Mouse (Mus musculus): ENCODE results near the gene Scn1b.

The Scn1b gene

GRCm38 (mm10) chr7:31116721-31117145 is 10.1 kb downstream of the Scn1b start:
- no peak for DNase-seq (ENCODE audit: low read depth, low spot score)

GRCm38 (mm10) chr7:31115587-31116043 is 11.2 kb downstream of the Scn1b start:
- DNase-seq (ENCODE audit: low read depth, low spot score): no peak

- no peak for DNase-seq (ENCODE audit: low read depth, low spot score)
Measured at GRCm38 (mm10) chr7:31115182-31115581, 11.6 kb downstream of the Scn1b start, which contains the start of gene Hpn. Gene Hpn (minus strand): TSS chr7:31115290.

GRCm38 (mm10) chr7:31114646-31115045 is 12.2 kb downstream of the Scn1b start:
- no peak for DNase-seq (ENCODE audit: low read depth, low spot score)

- no peak for DNase-seq (ENCODE audit: low read depth, low spot score)
Measured at GRCm38 (mm10) chr7:31113800-31114199, 13.0 kb downstream of the Scn1b start.

- DNase-seq (ENCODE audit: low read depth, low spot score): no peak
Measured at GRCm38 (mm10) chr7:31112036-31112435, 14.8 kb downstream of the Scn1b start.

- DNase-seq (ENCODE audit: low read depth, low spot score): no peak
Measured at GRCm38 (mm10) chr7:31110861-31111385, 15.9 kb downstream of the Scn1b start.

GRCm38 (mm10) chr7:31109796-31110195 is 17.0 kb downstream of the Scn1b start:
- DNase-seq (ENCODE audit: low read depth, low spot score): no peak

GRCm38 (mm10) chr7:31109091-31109490 is 17.7 kb downstream of the Scn1b start:
- no peak for DNase-seq (ENCODE audit: low read depth, low spot score)

GRCm38 (mm10) chr7:31107781-31108180 is 19.0 kb downstream of the Scn1b start:
- no peak for DNase-seq (ENCODE audit: low read depth, low spot score)

- DNase-seq (ENCODE audit: low read depth, low spot score): no peak
Measured at GRCm38 (mm10) chr7:31106166-31106565, 20.6 kb downstream of the Scn1b start.

- DNase-seq (ENCODE audit: low read depth, low spot score): no peak
Measured at GRCm38 (mm10) chr7:31105061-31105768, 21.6 kb downstream of the Scn1b start.

GRCm38 (mm10) chr7:31100786-31101185 is 26.0 kb downstream of the Scn1b start:
- no peak for DNase-seq (ENCODE audit: low read depth, low spot score)

GRCm38 (mm10) chr7:31099612-31099982 is 27.2 kb downstream of the Scn1b start:
- DNase-seq (ENCODE audit: low read depth, low spot score): no peak

- no peak for DNase-seq (ENCODE audit: low read depth, low spot score)
Measured at GRCm38 (mm10) chr7:31098697-31099611, 27.8 kb downstream of the Scn1b start.

GRCm38 (mm10) chr7:31097583-31098248 is 29.1 kb downstream of the Scn1b start:
- peak; percentile 83 for DNase-seq (ENCODE audit: low read depth, low spot score)

GRCm38 (mm10) chr7:31096892-31097564 is 29.8 kb downstream of the Scn1b start:
- DNase-seq (ENCODE audit: low read depth, low spot score): no peak

- no peak for DNase-seq (ENCODE audit: low read depth, low spot score)
Measured at GRCm38 (mm10) chr7:31094774-31095501, 31.9 kb downstream of the Scn1b start.

GRCm38 (mm10) chr7:31089721-31090120 is 37.1 kb downstream of the Scn1b start:
- no peak for DNase-seq (ENCODE audit: low read depth, low spot score)

GRCm38 (mm10) chr7:31088206-31088605 is 38.6 kb downstream of the Scn1b start:
- no peak for DNase-seq (ENCODE audit: low read depth, low spot score)

Data from WW6 (cell line).